Mouse (Mus musculus): Measurements from ENCODE around the gene Rcc1. TPM values are rescaled to one million over a fixed set of nuclear protein-coding genes. Genes with fewer than 3 reads are reported as not detected.

Rcc1 gene
- 89.2 and 92.6 TPM in 2 replicates for polyA plus RNA-seq (2015; fragmentation: Nextera tagmentation; extraction: Ambion mirVana)

DNA sequence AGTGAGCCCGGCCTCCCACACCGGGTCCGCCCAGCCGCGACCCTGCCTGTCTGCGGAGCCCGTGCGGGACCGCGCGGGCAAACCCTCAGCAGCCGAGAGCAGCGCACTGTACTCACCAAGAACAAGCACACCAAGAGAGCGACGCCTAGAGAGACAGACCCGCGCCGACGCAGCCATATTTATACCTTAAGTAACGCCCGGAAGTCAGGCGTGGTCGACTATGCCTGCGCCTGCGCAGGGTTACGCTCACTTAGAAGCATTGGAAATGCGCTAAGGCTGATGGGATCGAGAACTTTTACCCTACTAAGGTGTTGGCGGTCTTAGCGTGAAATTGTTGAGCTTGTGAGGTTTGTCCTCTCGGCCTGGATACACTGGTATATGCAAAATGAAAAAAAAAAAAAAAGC, at the start of gene Rcc1:
Rcc1 (minus strand) TSS at position 125 of the 405 bp plus-strand sequence.
- peaks cover 39% of the 10 kb centered on the region for H3K36me3 ChIP-seq

DNA sequence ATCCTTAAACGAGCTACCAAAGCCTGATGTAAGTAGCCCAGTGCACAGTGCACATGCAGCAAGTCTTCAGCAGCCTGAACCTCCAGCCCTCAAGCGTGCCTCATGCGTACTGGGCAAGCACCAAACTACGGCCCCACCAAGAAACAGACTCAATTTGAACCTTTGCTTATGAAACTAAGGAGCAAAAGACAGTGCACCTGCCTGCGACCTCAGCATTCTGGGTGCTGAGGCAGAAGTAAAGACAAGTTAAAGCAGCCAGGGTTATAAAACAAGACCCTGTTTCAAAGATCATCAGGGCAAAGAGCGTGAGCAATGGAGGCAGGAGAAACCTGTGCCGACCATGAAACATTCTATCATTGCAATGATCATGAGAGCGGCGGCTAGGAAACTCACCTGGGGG, 47.6 kb upstream of the Rcc1 start:
- Histone ChIP-seq H3K36me3 (no peaks in the 10 kb centered on the region), H3K9me3 (no peaks in the 10 kb centered on the region), H3K27ac (no peak overlapping the region), H3K4me1 (peaks cover 21% of the 10 kb centered on the region), H3K4me3 (no peak overlapping the region), H3K27me3 (no peaks in the 10 kb centered on the region), H3K9ac (no peak overlapping the region), H3K4me2 (no peak overlapping the region)
- no peak for ATAC-seq (ENCODE audit: borderline replicate concordance, extremely low read depth, low FRiP score, low TSS enrichment)
- 95% methylated on average over 9 of the region's 9 CpGs for WGBS

More for the DNA sequence above, at the start of gene Rcc1:
- under 1% methylated on average over 31 of the region's 31 CpGs for WGBS
- peak within 1 kb of the TSS; percentile 97 for H3K27ac ChIP-seq
- H3K27me3 ChIP-seq: no peaks in the 10 kb centered on the region
- peak within 1 kb of the TSS; percentile 94 for H3K9ac ChIP-seq
- H3K4me3 ChIP-seq: peak within 1 kb of the TSS; percentile 93
- no peaks in the 10 kb centered on the region for H3K9me3 ChIP-seq
- peak within 1 kb of the TSS; percentile 66 for H3K4me2 ChIP-seq
- H3K4me1 ChIP-seq: peaks cover 15% of the 10 kb centered on the region
- peak; percentile 91 for ATAC-seq (ENCODE audit: borderline replicate concordance, extremely low read depth, low FRiP score, low TSS enrichment)

- peak; percentile 33; the same call in 1 of the 2 replicates for ATAC-seq (ENCODE audit: borderline replicate concordance, extremely low read depth, low FRiP score, low TSS enrichment)
- H3K27me3 ChIP-seq: no peaks in the 10 kb centered on the region
- no peaks in the 10 kb centered on the region for H3K36me3 ChIP-seq
- no peak overlapping the region for H3K4me2 ChIP-seq
- 33% methylated on average over 5 of the region's 5 CpGs for WGBS
- no peak overlapping the region for H3K4me3 ChIP-seq
- peaks cover 21% of the 10 kb centered on the region for H3K4me1 ChIP-seq
- H3K27ac ChIP-seq: peak overlapping the region; percentile 55
- H3K9ac ChIP-seq: no peak overlapping the region
- no peaks in the 10 kb centered on the region for H3K9me3 ChIP-seq
These were observed 45.5 kb upstream of the Rcc1 start for GRCm38 (mm10) chr4:132398863-132399262.

DNA sequence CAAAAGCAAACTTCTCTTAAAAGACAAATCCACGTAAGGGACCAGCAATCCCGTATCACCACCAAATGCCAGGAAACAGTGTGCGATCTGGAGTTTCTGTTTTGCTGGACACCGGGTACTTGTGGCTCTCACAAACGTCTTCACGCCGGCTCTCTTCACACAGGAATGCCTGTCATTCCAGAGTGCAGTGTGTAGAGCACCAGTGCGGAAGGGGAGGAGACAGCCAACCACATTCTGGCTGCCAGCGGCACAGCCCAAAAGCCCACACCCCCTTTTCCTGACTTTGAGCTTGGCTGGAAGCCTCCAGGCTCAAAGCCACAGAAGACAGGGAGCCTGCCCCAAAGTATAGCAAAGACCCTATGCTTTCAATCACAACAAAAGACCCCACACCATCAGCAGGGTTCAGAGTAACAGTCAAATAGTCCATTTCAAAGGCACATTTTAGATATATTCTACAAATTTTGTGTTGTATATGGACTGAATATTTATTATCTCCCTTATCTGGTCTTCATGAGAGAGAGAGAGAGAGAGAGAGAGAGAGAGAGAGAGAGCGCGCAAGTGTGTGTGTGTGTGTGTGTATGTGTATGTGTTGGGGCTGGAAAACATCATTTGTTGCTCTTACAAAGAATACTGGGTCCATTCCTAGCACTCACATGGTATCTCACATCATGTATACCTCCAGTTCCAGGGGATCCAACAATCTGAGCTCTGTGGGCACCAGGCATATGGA, 44.8 kb upstream of the Rcc1 start:
- WGBS: 11% methylated on average over 11 of the region's 11 CpGs
- H3K4me2 ChIP-seq: peak overlapping the region; percentile 56
- ATAC-seq (ENCODE audit: borderline replicate concordance, extremely low read depth, low FRiP score, low TSS enrichment): peak; percentile 94
- 0 out of 2 replicates have a peak overlapping the region, but pooled peaks have one; percentile 5 for H3K9ac ChIP-seq
- H3K27me3 ChIP-seq: no peaks in the 10 kb centered on the region
- H3K4me3 ChIP-seq: peak overlapping the region; percentile 35
- peaks cover 20% of the 10 kb centered on the region for H3K4me1 ChIP-seq
- no peaks in the 10 kb centered on the region for H3K9me3 ChIP-seq
- no peaks in the 10 kb centered on the region for H3K36me3 ChIP-seq
- H3K27ac ChIP-seq: peak overlapping the region; percentile 55

DNA sequence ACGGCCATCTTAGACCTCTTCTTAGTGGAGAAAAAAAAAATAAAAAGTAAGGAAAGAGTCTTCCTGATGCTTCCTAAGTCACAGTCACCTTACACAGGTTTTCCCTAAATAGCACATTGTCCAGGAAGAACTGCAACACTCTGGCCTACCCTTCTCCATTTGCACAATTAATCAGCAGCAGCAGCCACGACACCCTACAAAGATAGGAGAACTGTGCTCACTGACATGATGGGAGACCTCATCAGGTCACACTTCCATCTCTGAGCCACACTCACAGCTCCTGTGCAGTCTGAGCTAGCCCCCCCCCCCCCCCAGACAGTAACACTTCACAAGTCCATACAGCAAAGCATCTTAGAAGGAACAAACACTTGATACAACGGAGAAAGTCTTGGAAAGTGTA, 43.7 kb upstream of the Rcc1 start:
- Histone ChIP-seq H3K4me2 (peak overlapping the region; percentile 56), H3K36me3 (no peaks in the 10 kb centered on the region), H3K27ac (no peak overlapping the region), H3K9me3 (no peaks in the 10 kb centered on the region), H3K4me1 (peaks cover 17% of the 10 kb centered on the region), H3K9ac (no peak overlapping the region), H3K4me3 (no peak overlapping the region), H3K27me3 (no peaks in the 10 kb centered on the region)
- ATAC-seq (ENCODE audit: borderline replicate concordance, extremely low read depth, low FRiP score, low TSS enrichment): no peak
- 51% methylated on average over 3 of the region's 3 CpGs for WGBS

- H3K27me3 ChIP-seq: no peaks in the 10 kb centered on the region
- H3K9me3 ChIP-seq: no peaks in the 10 kb centered on the region
- no peaks in the 10 kb centered on the region for H3K36me3 ChIP-seq
- no peak overlapping the region for H3K27ac ChIP-seq
- no peak for ATAC-seq (ENCODE audit: borderline replicate concordance, extremely low read depth, low FRiP score, low TSS enrichment)
- no peak overlapping the region for H3K4me2 ChIP-seq
- peaks cover 17% of the 10 kb centered on the region for H3K4me1 ChIP-seq
- H3K9ac ChIP-seq: no peak overlapping the region
- WGBS: 91% methylated on average over 7 of the region's 7 CpGs
- no peak overlapping the region for H3K4me3 ChIP-seq
These were observed 42.8 kb upstream of the Rcc1 start for GRCm38 (mm10) chr4:132396251-132396650.

- Histone ChIP-seq H3K4me2 (no peak overlapping the region), H3K4me1 (no peaks in the 10 kb centered on the region), H3K9me3 (no peaks in the 10 kb centered on the region), H3K27ac (no peak overlapping the region), H3K4me3 (no peak overlapping the region), H3K36me3 (peaks cover 1% of the 10 kb centered on the region), H3K27me3 (no peaks in the 10 kb centered on the region), H3K9ac (no peak overlapping the region)
- no peak for ATAC-seq (ENCODE audit: borderline replicate concordance, extremely low read depth, low FRiP score, low TSS enrichment)
- 89% methylated on average over 8 of the region's 8 CpGs for WGBS
These were observed 37.8 kb upstream of the Rcc1 start for GRCm38 (mm10) chr4:132391063-132391740.

GRCm38 (mm10) chr4:132389302-132389701, 35.9 kb upstream of the Rcc1 start:
- Histone ChIP-seq H3K27ac (no peak overlapping the region), H3K9me3 (no peaks in the 10 kb centered on the region), H3K4me3 (no peak overlapping the region), H3K36me3 (peaks cover 15% of the 10 kb centered on the region), H3K9ac (no peak overlapping the region), H3K4me2 (no peak overlapping the region), H3K27me3 (no peaks in the 10 kb centered on the region), H3K4me1 (no peaks in the 10 kb centered on the region)
- ATAC-seq (ENCODE audit: borderline replicate concordance, extremely low read depth, low FRiP score, low TSS enrichment): no peak
- whole genome bisulfite sequencing: 52% methylated on average over 4 of the region's 4 CpGs

- H3K9me3 ChIP-seq: no peaks in the 10 kb centered on the region
- H3K36me3 ChIP-seq: peaks cover 23% of the 10 kb centered on the region
- 0 out of 2 replicates have a peak overlapping the region, but pooled peaks have one; percentile 2 for H3K27ac ChIP-seq
- H3K4me3 ChIP-seq: no peak overlapping the region
- no peaks in the 10 kb centered on the region for H3K4me1 ChIP-seq
- H3K27me3 ChIP-seq: no peaks in the 10 kb centered on the region
- no peak overlapping the region for H3K9ac ChIP-seq
- H3K4me2 ChIP-seq: no peak overlapping the region
- 68% methylated on average over 5 of the region's 5 CpGs for WGBS
- ATAC-seq (ENCODE audit: borderline replicate concordance, extremely low read depth, low FRiP score, low TSS enrichment): no peak
These were observed 34.2 kb upstream of the Rcc1 start for GRCm38 (mm10) chr4:132387617-132388016.

DNA sequence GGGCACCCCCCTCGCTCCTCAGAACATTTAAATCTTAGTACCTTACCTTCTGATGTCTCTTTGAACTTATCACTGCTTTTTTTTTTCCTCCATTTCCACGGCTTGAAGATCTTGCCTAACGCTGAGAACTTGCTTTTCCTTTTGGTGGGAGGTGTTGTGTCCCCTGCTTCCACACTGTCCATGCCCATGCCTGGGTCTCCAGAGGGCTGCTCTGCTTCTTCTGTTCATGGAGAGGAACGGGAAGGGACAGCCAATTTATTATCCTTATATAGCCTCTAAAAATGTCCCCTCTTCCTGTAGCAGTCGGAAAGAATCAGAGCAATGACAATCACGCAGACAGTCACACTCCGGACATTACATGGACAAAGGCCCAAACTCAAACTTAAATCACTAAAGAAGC, 33.4 kb upstream of the Rcc1 start:
- H3K27me3 ChIP-seq: no peaks in the 10 kb centered on the region
- no peaks in the 10 kb centered on the region for H3K9me3 ChIP-seq
- no peak for ATAC-seq (ENCODE audit: borderline replicate concordance, extremely low read depth, low FRiP score, low TSS enrichment)
- peaks cover 23% of the 10 kb centered on the region for H3K36me3 ChIP-seq
- H3K27ac ChIP-seq: 0 out of 2 replicates have a peak overlapping the region, but pooled peaks have one; percentile 2
- H3K4me3 ChIP-seq: no peak overlapping the region
- no peak overlapping the region for H3K9ac ChIP-seq
- H3K4me2 ChIP-seq: no peak overlapping the region
- H3K4me1 ChIP-seq: no peaks in the 10 kb centered on the region
- WGBS: 84% methylated on average over 7 of the region's 7 CpGs

DNA sequence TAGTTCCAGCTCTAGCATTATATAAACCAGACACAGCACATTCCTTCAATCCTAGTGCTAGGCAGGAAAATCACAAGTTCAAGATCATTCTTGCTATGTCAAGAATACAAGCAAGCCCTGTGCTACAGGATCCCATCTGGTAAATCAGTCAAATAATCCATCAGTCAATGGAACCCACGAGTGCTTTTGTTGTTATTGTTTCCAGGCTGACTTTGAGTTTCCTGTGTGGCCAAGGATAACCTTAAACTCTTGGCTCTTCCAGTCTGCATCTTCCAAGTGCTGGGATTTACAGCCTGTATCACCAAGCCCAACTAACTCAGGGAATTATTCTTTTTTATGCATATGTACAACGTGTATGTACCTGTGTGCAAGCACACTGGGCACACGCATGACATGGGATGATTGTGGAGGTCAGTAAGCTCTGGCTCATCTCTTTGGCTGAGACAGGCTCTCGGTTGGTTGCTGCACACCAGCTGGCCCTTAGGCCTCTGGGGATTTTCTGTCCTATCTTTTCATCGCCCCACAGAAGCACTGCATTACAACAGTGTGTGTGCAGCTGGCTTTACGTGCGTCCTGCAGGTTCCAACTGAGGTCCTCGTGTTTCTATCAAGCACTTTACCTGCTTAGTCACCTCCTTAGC, 32.5 kb upstream of the Rcc1 start:
- no peaks in the 10 kb centered on the region for H3K9me3 ChIP-seq
- H3K4me1 ChIP-seq: no peaks in the 10 kb centered on the region
- WGBS: 84% methylated on average over 8 of the region's 8 CpGs
- H3K36me3 ChIP-seq: peaks cover 23% of the 10 kb centered on the region
- H3K4me2 ChIP-seq: no peak overlapping the region
- no peaks in the 10 kb centered on the region for H3K27me3 ChIP-seq
- no peak overlapping the region for H3K4me3 ChIP-seq
- ATAC-seq (ENCODE audit: borderline replicate concordance, extremely low read depth, low FRiP score, low TSS enrichment): no peak
- no peak overlapping the region for H3K9ac ChIP-seq
- no peak overlapping the region for H3K27ac ChIP-seq

GRCm38 (mm10) chr4:132383455-132383854, 30.1 kb upstream of the Rcc1 start:
- ATAC-seq (ENCODE audit: borderline replicate concordance, extremely low read depth, low FRiP score, low TSS enrichment): no peak
- no peaks in the 10 kb centered on the region for H3K4me1 ChIP-seq
- H3K27me3 ChIP-seq: no peaks in the 10 kb centered on the region
- H3K27ac ChIP-seq: no peak overlapping the region
- H3K4me3 ChIP-seq: no peak overlapping the region
- no peaks in the 10 kb centered on the region for H3K9me3 ChIP-seq
- no peak overlapping the region for H3K9ac ChIP-seq
- 74% methylated on average over 3 of the region's 3 CpGs for WGBS
- peaks cover 23% of the 10 kb centered on the region for H3K36me3 ChIP-seq
- no peak overlapping the region for H3K4me2 ChIP-seq

Data from lung, embryonic 15.5 days (tissue).